Mouse (Mus musculus): ENCODE measurements around the gene Ano1. TPM values are rescaled to one million over a fixed set of nuclear protein-coding genes. Genes with fewer than 3 reads are reported as not detected.
A peak's percentile ranks its signal among the peaks of the same experiment; 100 is the strongest.

Ano1 gene
- polyA plus RNA-seq, 1 experiment from 2014 or later: 13.0 TPM

DNA sequence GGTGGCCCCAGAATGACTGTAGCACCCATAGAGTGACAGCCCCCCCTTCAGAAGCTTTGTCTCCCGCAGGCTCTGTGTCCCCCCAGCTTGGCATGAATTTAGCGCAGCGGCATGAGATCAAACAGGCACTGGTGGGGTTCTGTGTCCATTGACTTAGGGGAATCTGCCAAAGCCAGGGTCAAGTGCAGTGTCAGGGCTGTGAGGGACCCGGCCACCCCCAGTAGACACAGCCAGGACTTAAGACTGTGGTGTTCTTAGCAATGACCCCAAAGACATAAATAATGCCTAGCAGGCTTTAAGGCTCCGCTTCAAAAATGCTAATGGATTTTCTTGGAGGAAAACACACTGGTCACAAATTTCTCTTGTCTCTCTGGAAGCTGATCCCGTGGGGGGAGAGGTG, 88.2 kb downstream of the Ano1 start:
- peaks cover 21% of the 10 kb centered on the region for H3K27me3 ChIP-seq
- no peaks in the 10 kb centered on the region for H3K9me3 ChIP-seq
- no peak overlapping the region for H3K4me2 ChIP-seq (replicated peaks)
- H3K27ac ChIP-seq: no peak overlapping the region
- 0 out of 2 replicates have a peak, but pooled peaks have one; percentile 9 for ATAC-seq
- no peak overlapping the region for H3K4me3 ChIP-seq (replicated peaks)
- 63% methylated on average over 6 of the region's 6 CpGs for WGBS
- no peak overlapping the region for H3K9ac ChIP-seq (replicated peaks)
- peaks cover 5% of the 10 kb centered on the region; the same call in 1 of the 2 replicates for H3K4me1 ChIP-seq (replicated peaks)
- peaks cover 3% of the 10 kb centered on the region; the same call in 1 of the 2 replicates for H3K36me3 ChIP-seq

GRCm38 (mm10) chr7:144656261-144656967, 95.4 kb downstream of the Ano1 start:
- Histone ChIP-seq H3K9me3 (no peaks in the 10 kb centered on the region; the same call in 1 of the 2 replicates), H3K4me1 (replicated peaks) (peaks cover 34% of the 10 kb centered on the region), H3K36me3 (no peaks in the 10 kb centered on the region), H3K27ac (no peak overlapping the region), H3K27me3 (peaks cover 3% of the 10 kb centered on the region), H3K4me2 (replicated peaks) (no peak overlapping the region), H3K4me3 (replicated peaks) (no peak overlapping the region), H3K9ac (replicated peaks) (no peak overlapping the region)
- no peak for ATAC-seq
- 82% methylated on average over 9 of the region's 9 CpGs for WGBS

DNA sequence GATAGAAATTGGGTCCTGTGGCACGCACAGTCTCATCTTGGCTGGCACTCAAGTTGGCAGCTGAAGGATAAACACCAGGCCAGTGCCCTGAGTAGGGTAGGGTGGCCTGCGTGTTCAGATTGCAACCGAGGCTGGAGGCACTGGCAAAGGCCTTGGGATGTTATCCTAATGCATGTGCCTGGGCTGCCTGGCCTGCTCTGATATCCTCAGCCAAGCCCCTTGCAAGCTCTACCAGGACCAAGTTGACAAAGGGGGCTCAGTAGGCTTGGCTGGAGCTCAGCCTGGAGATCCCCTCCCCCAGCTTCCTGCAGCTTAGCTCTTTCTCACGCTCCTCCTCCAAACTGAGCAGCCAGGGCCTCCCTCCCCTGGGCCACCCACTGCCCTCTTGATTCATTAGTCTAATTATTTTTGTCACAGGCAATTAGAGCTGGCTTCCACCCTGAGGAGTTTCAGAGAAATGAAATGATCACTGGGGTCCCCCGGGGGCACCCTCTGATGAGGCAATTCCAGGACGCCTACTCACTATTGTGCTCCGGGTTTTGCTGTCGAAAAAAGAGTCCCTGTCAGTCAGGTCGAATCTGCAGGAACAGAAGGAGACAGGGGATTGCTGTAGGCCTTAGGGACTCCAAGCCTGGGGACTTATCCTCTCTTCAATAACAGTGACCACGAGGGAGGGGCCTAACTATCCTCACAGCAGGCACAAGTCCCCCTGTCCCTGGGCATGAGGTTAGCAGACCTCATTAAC, 97.9 kb downstream of the Ano1 start:
- Histone ChIP-seq H3K9ac (replicated peaks) (no peak overlapping the region), H3K27me3 (peaks cover 11% of the 10 kb centered on the region), H3K9me3 (no peaks in the 10 kb centered on the region; the same call in 1 of the 2 replicates), H3K4me3 (replicated peaks) (no peak overlapping the region), H3K27ac (peak overlapping the region; percentile 82), H3K36me3 (no peaks in the 10 kb centered on the region), H3K4me1 (replicated peaks) (peaks cover 34% of the 10 kb centered on the region), H3K4me2 (replicated peaks) (no peak overlapping the region; the same call in 1 of the 2 replicates)
- 8% methylated on average over 10 of the region's 10 CpGs for WGBS
- peak; percentile 93 for ATAC-seq

DNA sequence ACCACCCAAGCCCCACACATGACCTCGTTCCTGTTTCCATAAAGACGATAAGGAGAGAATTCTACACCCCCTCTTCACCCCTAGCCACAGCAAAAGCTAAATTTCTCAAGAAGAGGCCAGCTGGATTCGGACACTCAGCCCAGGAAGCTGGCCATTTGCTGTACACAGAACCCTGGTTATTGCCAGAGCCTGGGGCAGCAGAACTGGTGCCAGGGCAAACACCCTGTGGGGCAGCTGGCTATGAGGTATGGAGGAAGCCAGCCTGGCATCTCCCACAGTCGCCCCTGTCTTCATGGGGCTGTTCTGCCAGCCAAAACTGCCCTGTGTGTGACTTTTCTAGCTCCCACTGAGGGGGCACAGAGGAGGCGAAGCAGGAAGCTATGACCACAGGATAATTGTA, 104.2 kb downstream of the Ano1 start:
- H3K9ac ChIP-seq (replicated peaks): no peak overlapping the region
- no peak for ATAC-seq
- WGBS: 88% methylated on average over 5 of the region's 5 CpGs
- no peak overlapping the region for H3K4me3 ChIP-seq (replicated peaks)
- H3K36me3 ChIP-seq: 0 out of 2 replicates have a peak, but pooled peaks cover 3% of the 10 kb centered on the region
- no peaks in the 10 kb centered on the region for H3K4me1 ChIP-seq (replicated peaks)
- no peak overlapping the region for H3K4me2 ChIP-seq (replicated peaks)
- no peak overlapping the region for H3K27ac ChIP-seq
- peaks cover 16% of the 10 kb centered on the region; the same call in 1 of the 2 replicates for H3K27me3 ChIP-seq
- H3K9me3 ChIP-seq: no peaks in the 10 kb centered on the region

DNA sequence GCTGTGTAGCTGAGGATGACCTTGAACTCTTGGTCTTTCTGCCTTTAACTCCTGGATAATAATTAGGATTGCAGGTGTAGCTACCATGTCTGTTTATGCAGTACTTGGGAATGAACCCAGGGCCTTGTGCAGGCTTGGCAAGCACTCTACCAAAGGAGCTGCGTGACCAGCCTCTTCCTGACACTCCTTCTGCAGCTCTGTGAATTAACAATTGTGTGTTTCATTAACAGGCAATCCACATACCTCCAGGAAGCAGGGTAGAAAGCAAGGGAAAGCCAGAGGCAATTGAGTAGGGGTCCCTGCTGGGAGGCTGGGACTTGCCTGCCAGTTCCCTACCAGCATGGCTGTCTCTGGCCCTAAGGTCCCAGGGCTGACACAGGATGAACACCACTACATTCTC, 111.0 kb downstream of the Ano1 start:
- Histone ChIP-seq H3K9me3 (no peaks in the 10 kb centered on the region), H3K4me1 (replicated peaks) (peaks cover 16% of the 10 kb centered on the region), H3K27me3 (peaks cover 11% of the 10 kb centered on the region; the same call in 1 of the 2 replicates), H3K36me3 (no peaks in the 10 kb centered on the region), H3K4me3 (replicated peaks) (no peak overlapping the region), H3K27ac (no peak overlapping the region), H3K9ac (replicated peaks) (no peak overlapping the region), H3K4me2 (replicated peaks) (no peak overlapping the region)
- no peak for ATAC-seq
- WGBS: 57% methylated on average over 1 of the region's 1 CpGs

DNA sequence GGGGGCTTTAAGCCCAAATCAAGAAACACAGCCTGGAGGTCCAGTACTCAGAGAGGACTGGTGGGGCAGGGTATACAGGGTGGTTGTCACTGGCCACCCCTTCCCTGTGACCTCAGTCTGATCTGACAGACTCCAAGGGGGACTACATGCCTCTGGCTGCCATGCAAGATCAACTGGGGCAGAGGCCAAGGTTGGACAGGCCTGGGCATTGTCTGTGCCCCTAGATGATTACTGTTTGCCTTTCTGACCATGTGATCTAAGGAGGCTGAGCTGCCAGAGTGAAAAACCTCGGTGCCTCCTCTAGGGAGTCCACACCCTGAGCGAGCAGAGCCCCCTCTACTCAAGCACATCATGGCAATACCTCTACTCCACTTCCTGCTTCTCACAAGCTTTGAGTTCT, 115.8 kb downstream of the Ano1 start:
- 39% methylated on average over 2 of the region's 2 CpGs for WGBS
- peak; percentile 62; the same call in 1 of the 2 replicates for ATAC-seq
- Histone ChIP-seq H3K9me3 (no peaks in the 10 kb centered on the region), H3K27me3 (peaks cover 54% of the 10 kb centered on the region), H3K9ac (replicated peaks) (no peak overlapping the region), H3K4me2 (replicated peaks) (no peak overlapping the region), H3K4me3 (replicated peaks) (no peak overlapping the region), H3K27ac (peak overlapping the region; percentile 47; the same call in 1 of the 2 replicates), H3K4me1 (replicated peaks) (peaks cover 15% of the 10 kb centered on the region), H3K36me3 (no peaks in the 10 kb centered on the region)

GRCm38 (mm10) chr7:144634875-144635274, 116.9 kb downstream of the Ano1 start:
- Histone ChIP-seq H3K4me1 (replicated peaks) (peaks cover 17% of the 10 kb centered on the region), H3K4me3 (replicated peaks) (no peak overlapping the region), H3K9me3 (no peaks in the 10 kb centered on the region), H3K27me3 (peaks cover 65% of the 10 kb centered on the region), H3K36me3 (no peaks in the 10 kb centered on the region), H3K9ac (replicated peaks) (no peak overlapping the region), H3K4me2 (replicated peaks) (no peak overlapping the region), H3K27ac (no peak overlapping the region)
- ATAC-seq: no peak
- WGBS: 88% methylated on average over 6 of the region's 6 CpGs

DNA sequence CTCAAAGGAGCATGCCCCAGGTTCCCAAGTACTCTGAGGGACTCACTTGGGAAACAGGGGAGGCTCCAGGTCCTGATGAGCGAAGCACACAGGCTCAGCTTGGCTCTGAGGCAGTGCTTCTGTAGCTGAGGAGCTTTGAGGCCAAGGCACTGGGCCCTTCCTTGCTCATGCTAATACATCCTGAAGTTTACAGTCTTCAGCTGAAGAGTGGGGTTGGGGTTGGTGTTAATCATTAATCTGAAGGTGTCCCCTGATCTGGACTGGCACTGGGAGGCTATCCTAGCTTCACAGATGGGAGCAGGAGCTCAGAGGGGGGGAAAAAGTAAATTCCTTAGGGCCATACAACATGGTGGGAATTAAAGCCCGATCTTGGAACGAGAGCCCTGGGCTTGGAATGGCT, 117.3 kb downstream of the Ano1 start:
- Histone ChIP-seq H3K27ac (no peak overlapping the region), H3K9me3 (no peaks in the 10 kb centered on the region), H3K4me1 (replicated peaks) (peaks cover 21% of the 10 kb centered on the region), H3K9ac (replicated peaks) (no peak overlapping the region), H3K36me3 (no peaks in the 10 kb centered on the region), H3K4me2 (replicated peaks) (no peak overlapping the region), H3K4me3 (replicated peaks) (no peak overlapping the region), H3K27me3 (peaks cover 69% of the 10 kb centered on the region)
- 86% methylated on average over 3 of the region's 3 CpGs for WGBS
- no peak for ATAC-seq

DNA sequence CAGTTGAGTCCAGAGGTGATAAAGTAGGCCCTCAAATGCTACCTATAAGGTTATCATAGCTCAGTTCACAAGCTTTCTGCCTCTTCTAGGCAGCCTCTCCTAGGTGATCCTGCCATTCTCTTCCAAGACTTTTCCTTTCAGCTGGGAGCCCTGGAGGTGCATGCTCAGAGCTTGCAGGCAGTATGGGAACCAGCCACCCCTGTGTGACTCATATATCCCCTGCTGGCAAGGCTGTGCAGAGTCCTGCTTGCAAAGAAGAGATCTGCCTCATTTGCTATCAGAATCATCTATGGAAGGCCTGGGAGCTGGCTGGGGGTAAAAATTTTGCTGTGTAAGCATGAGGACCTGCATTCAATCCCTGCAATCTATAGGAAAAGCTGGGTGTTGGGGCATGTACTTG, 119.5 kb downstream of the Ano1 start:
- no peaks in the 10 kb centered on the region for H3K36me3 ChIP-seq
- peaks cover 43% of the 10 kb centered on the region for H3K4me1 ChIP-seq (replicated peaks)
- H3K27me3 ChIP-seq: peaks cover 60% of the 10 kb centered on the region
- H3K27ac ChIP-seq: no peak overlapping the region
- no peak overlapping the region for H3K9ac ChIP-seq (replicated peaks)
- no peak overlapping the region for H3K4me3 ChIP-seq (replicated peaks)
- no peak overlapping the region for H3K4me2 ChIP-seq (replicated peaks)
- H3K9me3 ChIP-seq: no peaks in the 10 kb centered on the region
- no peak for ATAC-seq

- Histone ChIP-seq H3K9me3 (no peaks in the 10 kb centered on the region), H3K4me3 (replicated peaks) (no peak overlapping the region), H3K4me1 (replicated peaks) (peaks cover 44% of the 10 kb centered on the region), H3K27ac (no peak overlapping the region), H3K4me2 (replicated peaks) (no peak overlapping the region), H3K36me3 (no peaks in the 10 kb centered on the region), H3K9ac (replicated peaks) (no peak overlapping the region), H3K27me3 (peaks cover 66% of the 10 kb centered on the region)
- no peak for ATAC-seq
- WGBS: 88% methylated on average over 3 of the region's 3 CpGs
Observed at GRCm38 (mm10) chr7:144630622-144631021, 121.2 kb downstream of the Ano1 start.

DNA sequence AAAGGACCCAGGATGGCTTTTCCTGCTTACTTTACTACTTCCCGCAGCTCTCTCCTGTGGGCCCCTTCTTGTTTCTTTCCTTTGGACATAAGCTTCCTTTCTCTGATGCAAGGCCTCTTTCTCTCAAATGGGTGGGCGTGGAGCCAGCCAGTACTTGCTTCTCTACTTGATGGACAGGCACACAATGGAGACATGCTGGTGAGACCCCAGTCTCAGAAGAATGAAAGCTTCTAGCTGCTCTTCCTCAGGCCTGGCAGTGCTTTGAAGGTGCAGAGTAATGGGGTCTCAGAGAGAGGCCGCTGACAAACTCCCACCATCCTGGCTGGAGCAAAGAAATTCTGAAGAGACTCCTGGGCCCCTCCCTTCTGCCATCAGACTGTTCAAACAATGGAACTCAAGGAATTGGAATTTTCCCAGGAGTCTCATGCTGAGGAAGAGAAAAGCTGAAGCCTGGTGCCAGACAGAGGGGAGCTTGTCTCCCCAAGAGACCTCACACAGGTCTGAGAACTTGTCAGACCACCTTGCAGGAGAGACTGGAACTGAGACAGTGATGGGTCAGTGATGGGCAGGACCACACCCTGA, 123.3 kb downstream of the Ano1 start:
- H3K36me3 ChIP-seq: no peaks in the 10 kb centered on the region
- H3K9me3 ChIP-seq: no peaks in the 10 kb centered on the region
- H3K4me1 ChIP-seq (replicated peaks): peaks cover 53% of the 10 kb centered on the region
- no peak overlapping the region for H3K9ac ChIP-seq (replicated peaks)
- H3K4me3 ChIP-seq (replicated peaks): no peak overlapping the region
- peak overlapping the region; percentile 85 for H3K27ac ChIP-seq
- ATAC-seq: peak; percentile 93
- no peak overlapping the region for H3K4me2 ChIP-seq (replicated peaks)
- H3K27me3 ChIP-seq: peaks cover 63% of the 10 kb centered on the region
- 8% methylated on average over 3 of the region's 3 CpGs for WGBS

Measured in midbrain, embryonic 13.5 days (tissue).